Mouse (Mus musculus): ENCODE measurements around the gene Olfr1248.
"Not testable (repeated sequence)": the region's sequence is repeated elsewhere in the genome, so short reads cannot be mapped to it uniquely, and the experiment has no call there.

Olfr1248 gene

GRCm38 (mm10) chr2:89618145-89618544 lies at the start of gene Olfr1248:
Olfr1248 (minus strand) TSS chr2:89618245.
- not testable (repeated sequence) for DNase-seq

GRCm38 (mm10) chr2:89661367-89661766 lies 43.3 kb upstream of the Olfr1248 start, which contains the start of gene Olfr1250:
Olfr1250 (minus strand) TSS chr2:89661467.
- no peak for DNase-seq

GRCm38 (mm10) chr2:89634883-89635282 lies 16.8 kb upstream of the Olfr1248 start, which contains the start of gene Olfr1249:
Olfr1249 (minus strand) TSS chr2:89634983.
- DNase-seq: no peak

- DNase-seq: no peak
Observed at GRCm38 (mm10) chr2:89614030-89614429, 4.0 kb downstream of the Olfr1248 start, which contains the start of gene Olfr1247. Olfr1247 (minus strand) TSS chr2:89614130.

GRCm38 (mm10) chr2:89593057-89593456 lies 25.0 kb downstream of the Olfr1248 start, which contains the start of gene Olfr1246:
Olfr1246 (minus strand) TSS chr2:89593157.
- no peak for DNase-seq

GRCm38 (mm10) chr2:89578347-89578746 lies 39.7 kb downstream of the Olfr1248 start, which contains the start of gene Olfr1245:
Olfr1245 (minus strand) TSS chr2:89578447.
- DNase-seq: no peak
